16 mouse cellular contexts compared by ENCODE assay signal in the genomic region with DNA sequence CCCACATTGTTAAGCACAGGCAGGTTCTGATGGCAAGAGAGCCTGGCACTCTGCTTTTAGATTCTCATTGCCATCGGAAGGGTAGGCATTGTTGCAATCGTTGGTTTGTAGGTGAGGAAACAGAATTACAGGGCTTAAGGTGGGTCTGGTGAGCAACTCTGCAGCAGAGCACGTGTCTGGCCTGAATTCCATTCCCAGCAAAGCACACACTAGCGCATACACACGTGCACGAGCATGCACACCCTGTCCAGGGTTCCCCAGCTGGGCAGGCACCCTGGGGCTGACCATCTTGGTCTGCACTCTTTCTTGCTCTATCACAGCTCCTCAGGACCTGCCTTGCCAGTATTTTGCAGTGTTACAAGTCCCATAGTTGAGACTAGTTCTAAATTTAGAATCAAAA.
"Had no signal": no experiment of that assay in that cellular context is flagged by ENCODE, and none has a peak within 500 bp of the region (broad histone marks: within the 10 kb centered on the region; RNA-seq: fewer than 3 reads in every experiment).

No protein-coding gene starts in this region.

- ATAC-seq: midbrain, embryonic 16.5 days had no signal

- H3K4me1 ChIP-seq: limb, embryonic 12.5 days; lung, embryonic 15.5 days; midbrain, embryonic 12.5 days; neural tube, embryonic 13.5 days had no signal

- H3K4me3 ChIP-seq: layer of hippocampus, adult 2 months; limb, embryonic 12.5 days; lung, embryonic 15.5 days; midbrain, embryonic 12.5 days; neural tube, embryonic 13.5 days had no signal

- H3K9me3 ChIP-seq: limb, embryonic 12.5 days; lung, embryonic 15.5 days; midbrain, embryonic 12.5 days; neural tube, embryonic 13.5 days had no signal

- H3K27me3 ChIP-seq: limb, embryonic 12.5 days; lung, embryonic 15.5 days; midbrain, embryonic 12.5 days; neural tube, embryonic 13.5 days had no signal

- H3K36me3 ChIP-seq: limb, embryonic 12.5 days; lung, embryonic 15.5 days; midbrain, embryonic 12.5 days; neural tube, embryonic 13.5 days had no signal

- DNase-seq: kidney, postnatal 10 days; kidney, postnatal 4 days; lung, postnatal 14 days; retina, postnatal 1 day; right cerebral cortex, postnatal 4 days; spleen, adult 18-20 months; thymus, adult 18-20 months; thymus, postnatal 14 days had no signal

- H3K4me2 ChIP-seq: limb, embryonic 12.5 days; lung, embryonic 15.5 days; midbrain, embryonic 12.5 days; neural tube, embryonic 13.5 days had no signal

- H3K9ac ChIP-seq: limb, embryonic 12.5 days; liver, embryonic 14.5 days; lung, embryonic 15.5 days; midbrain, embryonic 12.5 days; neural tube, embryonic 13.5 days had no signal

- H3K27ac ChIP-seq: layer of hippocampus, adult 2 months; limb, embryonic 12.5 days; liver, embryonic 14.5 days; lung, embryonic 15.5 days; macrophage; midbrain, embryonic 12.5 days; neural tube, embryonic 13.5 days had no signal
